Mouse (Mus musculus) forebrain, embryonic 14.5 days (tissue): ENCODE data around the gene Poc1b. TPM values are rescaled to one million over a fixed set of nuclear protein-coding genes. Genes with fewer than 3 reads are reported as not detected.

ENCODE experiments used
- ATAC-seq: fragments of 200-750 bp; cut with Nextera tagmentation; 2 replicates; pipeline ENCODE4 v1.8.0; 2017; ENCODE audit warnings: mild to moderate bottlenecking, moderate library complexity
- DNase-seq: peaks from one replicate; pipeline ENCODE4 v3.0.0-alpha.2; 2015; ENCODE audit warnings: low spot score
- H3K27ac ChIP-seq: fragments of 300-500 bp; sonication (generic); 2 replicates; pipeline ENCODE4 v1.5.1; 2014; ENCODE audit warnings: low read depth, mild to moderate bottlenecking, control low read depth, low read length, moderate library complexity
- H3K27me3 ChIP-seq: fragments of 300-500 bp; sonication (generic); replicated peaks from 2 replicates; pipeline ENCODE4 v1.6.1; 2014; ENCODE audit warnings: low read length, control low read depth, mixed read lengths; ENCODE audit not compliant: control insufficient read depth, insufficient read depth
- H3K36me3 ChIP-seq: fragments of 300-500 bp; sonication (generic); 2 replicates; pipeline ENCODE4 v1.6.1; 2014; ENCODE audit warnings: low read length, control low read depth; ENCODE audit not compliant: control insufficient read depth, insufficient read depth
- H3K4me1 ChIP-seq: fragments of 300-500 bp; sonication (generic); 2 replicates; pipeline ENCODE4 v1.6.1; 2014; ENCODE audit warnings: antibody characterized with exemption, low read length, control low read depth; ENCODE audit not compliant: control insufficient read depth, insufficient read depth
- H3K4me2 ChIP-seq: fragments of 300-500 bp; sonication (generic); 2 replicates; pipeline ENCODE4 v1.6.1; 2014; ENCODE audit warnings: mild to moderate bottlenecking, control low read depth, low read length
- H3K4me3 ChIP-seq: fragments of 300-500 bp; sonication (generic); 2 replicates; pipeline ENCODE4 v1.5.1; 2014; ENCODE audit warnings: low read depth, low read length, control low read depth
- H3K9ac ChIP-seq: fragments of 300-500 bp; sonication (generic); 2 replicates; pipeline ENCODE4 v1.6.1; 2014; ENCODE audit warnings: mild to moderate bottlenecking, low read length, control low read depth, moderate library complexity
- H3K9me3 ChIP-seq: fragments of 300-500 bp; sonication (generic); replicated peaks from 2 replicates; pipeline ENCODE4 v1.6.1; 2016; ENCODE audit warnings: low read length, control low read depth, mixed read lengths; ENCODE audit not compliant: control insufficient read depth
- WGBS: fragments of 180-500 bp; shearing (Covaris S2); extraction: QIAGEN DNeasy Blood & Tissue Kit; methylation state at CpG from one replicate; pipeline ENCODE4 v1.1.7; 2014; 5-methylcytosine and 5-hydroxymethylcytosine counted together
- polyA plus RNA-seq: library from polyadenylated mRNA; unstranded; fragments of >200 nt; fragmentation: Nextera tagmentation; extraction: Ambion mirVana; gene quantifications from 2 replicates; pipeline ENCODE4 v1.2.1, GENCODE M21; 2014

Gene Poc1b
- polyA plus RNA-seq, result 20.4 and 20.8 TPM in 2 replicates

DNA sequence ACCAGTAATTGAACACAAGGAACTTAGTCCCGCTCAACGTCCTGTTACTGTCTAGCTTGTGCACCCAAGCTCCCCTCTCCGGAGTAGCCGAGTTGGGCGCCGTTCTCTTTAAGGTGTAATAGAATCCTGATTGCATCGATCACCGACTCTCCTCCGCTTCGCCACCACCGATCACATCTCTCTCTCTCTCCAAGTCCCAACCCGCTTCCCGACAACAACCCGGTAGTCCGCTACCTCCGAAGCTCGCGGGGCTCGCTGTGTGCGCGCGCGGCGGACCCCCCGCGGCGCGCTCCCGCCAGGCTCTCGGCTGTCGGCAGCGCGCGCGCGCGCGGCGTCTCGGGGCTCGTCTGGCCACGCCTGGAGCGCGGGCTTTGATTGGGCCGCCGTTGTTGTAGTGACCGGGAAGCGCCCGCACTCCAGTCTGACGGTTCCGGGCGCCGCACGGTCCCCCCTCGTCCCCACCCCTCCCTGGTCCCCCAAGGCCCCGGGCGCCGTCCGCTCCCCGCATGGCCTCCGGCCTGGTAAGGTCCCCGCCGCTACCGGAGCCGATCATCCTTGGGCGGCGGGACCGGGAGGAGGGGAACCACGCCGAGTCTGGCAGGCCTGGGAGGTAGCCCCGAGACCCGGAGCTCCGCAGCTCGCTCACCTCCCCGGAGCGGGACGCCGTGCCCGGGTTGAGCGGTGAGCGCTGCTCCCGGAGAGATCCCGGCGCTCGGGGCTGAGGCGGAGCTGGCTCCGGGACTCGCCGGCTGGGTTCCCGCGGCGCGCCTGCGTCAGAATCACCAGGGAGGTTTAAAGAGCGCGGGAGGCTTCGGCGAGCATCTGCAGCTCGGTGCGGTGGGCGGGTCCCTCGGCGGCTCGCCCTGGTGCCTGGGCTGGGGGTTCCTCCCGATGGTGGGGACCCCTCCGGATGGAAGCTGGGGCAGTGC, at the start of gene Poc1b:
Gene Poc1b (plus strand): TSS at position 334 of the 929 bp plus-strand sequence.
- peak within 1 kb of the TSS; percentile 85 for H3K9ac ChIP-seq
- no peaks in the 10 kb centered on the region for H3K27me3 ChIP-seq
- H3K27ac ChIP-seq, result peak within 1 kb of the TSS; percentile 89
- peak; percentile 95 for DNase-seq
- peaks cover 20% of the 10 kb centered on the region for H3K36me3 ChIP-seq
- H3K4me1 ChIP-seq, result peaks cover 8% of the 10 kb centered on the region
- H3K4me3 ChIP-seq, result peak within 1 kb of the TSS; percentile 81
- peak; percentile 96 for ATAC-seq
- no peaks in the 10 kb centered on the region for H3K9me3 ChIP-seq
- H3K4me2 ChIP-seq, result peak within 1 kb of the TSS; percentile 88
- under 1% methylated on average over 99 of the region's 106 CpGs for WGBS

GRCm38 (mm10) chr10:99060588-99060987, 46.2 kb upstream of the Poc1b start:
- Histone ChIP-seq H3K4me1 (no peaks in the 10 kb centered on the region), H3K36me3 (no peaks in the 10 kb centered on the region), H3K9ac (no peak overlapping the region), H3K4me3 (no peak overlapping the region), H3K27ac (no peak overlapping the region), H3K4me2 (no peak overlapping the region), H3K9me3 (no peaks in the 10 kb centered on the region), H3K27me3 (no peaks in the 10 kb centered on the region)
- ATAC-seq, result no peak
- 89% methylated on average over 7 of the region's 7 CpGs for WGBS
- no peak for DNase-seq

DNA sequence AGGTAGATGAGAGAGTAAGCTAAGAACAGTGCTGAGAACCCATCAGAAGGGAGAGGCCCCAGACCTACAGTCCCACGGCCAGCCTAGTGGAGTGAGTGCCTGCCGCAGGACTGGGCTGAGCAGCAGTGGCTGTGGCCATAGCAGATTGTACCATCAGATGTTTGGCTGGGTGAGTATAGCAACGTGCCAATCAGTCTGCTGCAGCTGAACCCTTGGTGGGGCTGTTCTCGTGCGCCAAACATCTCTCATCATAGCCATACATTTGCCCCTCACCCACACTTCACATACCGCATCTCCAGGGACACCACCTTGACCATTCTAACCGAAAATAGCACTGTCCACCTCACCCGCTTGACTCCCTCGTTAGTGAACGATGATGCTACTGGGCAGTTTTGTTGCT, 45.4 kb upstream of the Poc1b start:
- 92% methylated on average over 10 of the region's 10 CpGs for WGBS
- no peak overlapping the region for H3K4me2 ChIP-seq
- H3K27me3 ChIP-seq, result no peaks in the 10 kb centered on the region

GRCm38 (mm10) chr10:99062546-99062945, 44.3 kb upstream of the Poc1b start:
- Histone ChIP-seq H3K9me3 (no peaks in the 10 kb centered on the region), H3K4me2 (no peak overlapping the region), H3K27me3 (no peaks in the 10 kb centered on the region), H3K27ac (no peak overlapping the region), H3K36me3 (no peaks in the 10 kb centered on the region), H3K9ac (no peak overlapping the region), H3K4me3 (no peak overlapping the region), H3K4me1 (no peaks in the 10 kb centered on the region)
- ATAC-seq (no peak), DNase-seq (no peak)
- 94% methylated on average over 5 of the region's 5 CpGs for WGBS

More for the DNA sequence above, 45.4 kb upstream of the Poc1b start:
- H3K4me1 ChIP-seq, result no peaks in the 10 kb centered on the region
- ATAC-seq, result no peak
- no peak for DNase-seq
- no peak overlapping the region for H3K27ac ChIP-seq
- no peaks in the 10 kb centered on the region for H3K36me3 ChIP-seq
- H3K9me3 ChIP-seq, result no peaks in the 10 kb centered on the region
- no peak overlapping the region for H3K4me3 ChIP-seq
- no peak overlapping the region for H3K9ac ChIP-seq

GRCm38 (mm10) chr10:99076113-99076895, 30.5 kb upstream of the Poc1b start:
- H3K4me3 ChIP-seq, result no peak overlapping the region
- no peaks in the 10 kb centered on the region for H3K27me3 ChIP-seq
- no peaks in the 10 kb centered on the region for H3K9me3 ChIP-seq
- DNase-seq (no peak), ATAC-seq (no peak)
- 86% methylated on average over 18 of the region's 18 CpGs for WGBS
- H3K36me3 ChIP-seq, result no peaks in the 10 kb centered on the region
- H3K9ac ChIP-seq, result no peak overlapping the region
- no peak overlapping the region for H3K4me2 ChIP-seq
- H3K27ac ChIP-seq, result no peak overlapping the region
- no peaks in the 10 kb centered on the region for H3K4me1 ChIP-seq

DNA sequence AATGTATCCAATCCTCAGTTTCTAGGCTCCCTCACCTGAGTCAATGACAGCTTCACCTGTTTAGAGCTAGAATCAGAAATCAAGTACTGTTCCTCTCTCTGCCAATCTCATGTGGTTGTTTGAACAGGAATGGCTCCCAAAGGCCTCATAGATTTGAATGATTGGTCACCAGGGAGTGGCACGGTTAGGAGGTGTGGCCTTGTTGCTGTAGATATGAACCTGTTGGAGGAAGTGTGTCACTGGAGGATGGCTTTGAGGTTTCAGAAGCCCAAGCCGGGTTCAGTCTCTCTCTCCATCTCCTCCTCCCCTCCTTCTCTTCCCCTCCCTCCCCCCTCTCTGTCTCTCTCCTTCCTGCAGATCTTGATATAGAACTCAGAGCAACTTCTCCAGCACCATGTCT, 28.2 kb upstream of the Poc1b start:
- WGBS, result 83% methylated on average over 2 of the region's 2 CpGs

GRCm38 (mm10) chr10:99081569-99081990, 25.3 kb upstream of the Poc1b start:
- no peak for ATAC-seq
- H3K27me3 ChIP-seq, result no peaks in the 10 kb centered on the region
- WGBS, result 90% methylated on average over 10 of the region's 10 CpGs

More for the DNA sequence above, 28.2 kb upstream of the Poc1b start:
- ATAC-seq (no peak), DNase-seq (no peak)
- Histone ChIP-seq H3K4me3 (no peak overlapping the region), H3K27me3 (no peaks in the 10 kb centered on the region), H3K4me2 (no peak overlapping the region), H3K9ac (no peak overlapping the region), H3K9me3 (no peaks in the 10 kb centered on the region), H3K4me1 (no peaks in the 10 kb centered on the region), H3K36me3 (no peaks in the 10 kb centered on the region), H3K27ac (no peak overlapping the region)

GRCm38 (mm10) chr10:99083431-99084003, 23.3 kb upstream of the Poc1b start:
- Histone ChIP-seq H3K27ac (no peak overlapping the region), H3K9ac (no peak overlapping the region), H3K4me2 (no peak overlapping the region), H3K4me3 (no peak overlapping the region), H3K9me3 (no peaks in the 10 kb centered on the region), H3K27me3 (no peaks in the 10 kb centered on the region), H3K36me3 (no peaks in the 10 kb centered on the region), H3K4me1 (no peaks in the 10 kb centered on the region)
- ATAC-seq (no peak), DNase-seq (no peak)
- 82% methylated on average over 14 of the region's 14 CpGs for WGBS

More at GRCm38 (mm10) chr10:99081569-99081990, 25.3 kb upstream of the Poc1b start:
- Histone ChIP-seq H3K4me2 (no peak overlapping the region), H3K36me3 (no peaks in the 10 kb centered on the region), H3K9ac (no peak overlapping the region), H3K4me3 (no peak overlapping the region), H3K4me1 (no peaks in the 10 kb centered on the region), H3K9me3 (no peaks in the 10 kb centered on the region), H3K27ac (no peak overlapping the region)
- no peak for DNase-seq
